In the genomic region with DNA sequence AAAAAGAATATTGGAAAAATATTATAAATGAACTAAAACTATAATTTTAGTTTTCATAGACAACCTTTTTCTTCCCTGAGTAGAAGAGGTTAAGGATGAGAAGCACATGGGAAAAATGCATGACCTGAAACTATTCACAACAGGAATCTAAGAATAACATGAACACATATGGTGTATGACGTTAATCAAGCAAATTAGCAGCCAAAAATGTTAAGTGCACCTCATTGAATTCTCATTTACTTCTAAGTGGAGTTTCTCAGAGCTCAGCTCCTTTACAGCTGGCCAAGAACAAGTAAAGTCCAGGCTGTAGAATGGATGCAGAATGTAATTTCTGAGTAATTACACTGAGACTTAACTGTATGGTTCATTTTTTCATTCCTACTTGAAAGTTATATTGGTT, we compare ENCODE assay signal across 25 mouse cellular contexts.
"Had no signal": no experiment of that assay in that cellular context is flagged by ENCODE, and none has a peak within 500 bp of the region (broad histone marks: within the 10 kb centered on the region; RNA-seq: fewer than 3 reads in every experiment).

No protein-coding gene starts in this region.

- ATAC-seq: hindbrain, embryonic 16.5 days; inflammation-experienced regulatory T-cells, adult 6 months; intestine, embryonic 15.5 days; intestine, postnatal 0 days; liver, embryonic 12.5 days had no signal

- DNase-seq: gastrocnemius, postnatal 10 days; gastrocnemius, postnatal 25 days; heart, adult 18-20 months; heart, postnatal 10 days; heart, postnatal 4 days; kidney, adult 18-20 months; kidney, adult 8-10 months; kidney, postnatal 10 days; kidney, postnatal 25 days; kidney, postnatal 4 days had no signal

- H3K27ac ChIP-seq: heart, embryonic 10.5 days; hindbrain, embryonic 10.5 days; hindbrain, embryonic 12.5 days; hindbrain, embryonic 14.5 days; intestine, embryonic 15.5 days; layer of hippocampus, adult 2 months; left cerebral cortex, adult 2 months; limb, embryonic 13.5 days; limb, embryonic 15.5 days; liver, embryonic 12.5 days; liver, embryonic 14.5 days had no signal

- H3K9me3 ChIP-seq: heart, embryonic 10.5 days; heart, embryonic 12.5 days; hindbrain, embryonic 10.5 days; hindbrain, embryonic 12.5 days; intestine, embryonic 15.5 days; limb, embryonic 13.5 days; limb, embryonic 15.5 days; liver, embryonic 12.5 days had no signal

- H3K27me3 ChIP-seq: heart, embryonic 12.5 days; hindbrain, embryonic 12.5 days; intestine, embryonic 15.5 days; limb, embryonic 13.5 days; limb, embryonic 15.5 days; liver, embryonic 12.5 days had no signal

- H3K4me2 ChIP-seq: heart, embryonic 12.5 days; hindbrain, embryonic 12.5 days; hindbrain, embryonic 14.5 days; intestine, embryonic 15.5 days; limb, embryonic 13.5 days; limb, embryonic 15.5 days; liver, embryonic 12.5 days had no signal

- H3K9ac ChIP-seq: heart, embryonic 12.5 days; hindbrain, embryonic 12.5 days; hindbrain, embryonic 14.5 days; intestine, embryonic 15.5 days; limb, embryonic 13.5 days; limb, embryonic 15.5 days; liver, embryonic 12.5 days; liver, embryonic 14.5 days had no signal

- H3K4me1 ChIP-seq: heart, embryonic 10.5 days; heart, embryonic 12.5 days; hindbrain, embryonic 10.5 days; hindbrain, embryonic 12.5 days; intestine, embryonic 15.5 days; limb, embryonic 13.5 days; limb, embryonic 15.5 days; liver, embryonic 12.5 days had no signal

- H3K4me3 ChIP-seq: heart, embryonic 10.5 days; heart, embryonic 12.5 days; hindbrain, embryonic 10.5 days; hindbrain, embryonic 12.5 days; intestine, embryonic 15.5 days; layer of hippocampus, adult 2 months; left cerebral cortex, adult 2 months; limb, embryonic 13.5 days; limb, embryonic 15.5 days; liver, embryonic 12.5 days had no signal

- H3K36me3 ChIP-seq: heart, embryonic 10.5 days; heart, embryonic 12.5 days; hindbrain, embryonic 10.5 days; hindbrain, embryonic 12.5 days; intestine, embryonic 15.5 days; limb, embryonic 13.5 days; limb, embryonic 15.5 days; liver, embryonic 12.5 days had no signal
